Mouse (Mus musculus): ENCODE data around the gene Tm9sf1. TPM values are rescaled to one million over a fixed set of nuclear protein-coding genes. Genes with fewer than 3 reads are reported as not detected.

Gene Tm9sf1
- polyA plus RNA-seq, 1 experiment from 2014 or later, result 59.7 TPM

Other genes with a start within 250 kb of the Tm9sf1 start
- 31.2 and 31.6 TPM in 2 replicates for gene Dhrs4, start 165.0 kb downstream of the Tm9sf1 start, polyA plus RNA-seq (2015; fragmentation: Nextera tagmentation; extraction: Ambion mirVana)
- 17.0 and 24.5 TPM in 2 replicates for gene Carmil3, start 153.2 kb downstream of the Tm9sf1 start, polyA plus RNA-seq (2015; fragmentation: Nextera tagmentation; extraction: Ambion mirVana)
- gene Cpne6, start 133.4 kb downstream of the Tm9sf1 start, polyA plus RNA-seq (2015; fragmentation: Nextera tagmentation; extraction: Ambion mirVana), result 0.70 and 0.88 TPM in 2 replicates
- gene Nrl, start 118.8 kb downstream of the Tm9sf1 start, polyA plus RNA-seq (2015; fragmentation: Nextera tagmentation; extraction: Ambion mirVana), result 0.08 TPM in 1 of 2 replicates, not detected in the other
- 16.6 and 19.5 TPM in 2 replicates for gene Pck2, start 103.5 kb downstream of the Tm9sf1 start, polyA plus RNA-seq (2015; fragmentation: Nextera tagmentation; extraction: Ambion mirVana)
- gene Dcaf11, start 83.8 kb downstream of the Tm9sf1 start, polyA plus RNA-seq (2015; fragmentation: Nextera tagmentation; extraction: Ambion mirVana), result 126 and 134 TPM in 2 replicates
- gene A730061H03Rik, start 83.4 kb downstream of the Tm9sf1 start, polyA plus RNA-seq (2015; fragmentation: Nextera tagmentation; extraction: Ambion mirVana), result 0.43 and 0.92 TPM in 2 replicates
- gene Fitm1, start 68.2 kb downstream of the Tm9sf1 start, polyA plus RNA-seq (2015; fragmentation: Nextera tagmentation; extraction: Ambion mirVana), result not detected in 2 replicates
- gene Psme1, start 65.7 kb downstream of the Tm9sf1 start, polyA plus RNA-seq (2015; fragmentation: Nextera tagmentation; extraction: Ambion mirVana), result 176 TPM in 2 replicates
- gene Emc9, start 58.5 kb downstream of the Tm9sf1 start, polyA plus RNA-seq (2015; fragmentation: Nextera tagmentation; extraction: Ambion mirVana), result 9.7 and 12.1 TPM in 2 replicates
- 198 and 217 TPM in 2 replicates for gene Psme2, start 52.7 kb downstream of the Tm9sf1 start, polyA plus RNA-seq (2015; fragmentation: Nextera tagmentation; extraction: Ambion mirVana)
- gene Rnf31, start 52.1 kb downstream of the Tm9sf1 start, polyA plus RNA-seq (2015; fragmentation: Nextera tagmentation; extraction: Ambion mirVana), result 22.0 and 24.1 TPM in 2 replicates
- gene Irf9, start 40.2 kb downstream of the Tm9sf1 start, polyA plus RNA-seq (2015; fragmentation: Nextera tagmentation; extraction: Ambion mirVana), result 7.8 and 8.7 TPM in 2 replicates
- 6.6 and 7.3 TPM in 2 replicates for gene Rec8, start 25.8 kb downstream of the Tm9sf1 start, polyA plus RNA-seq (2015; fragmentation: Nextera tagmentation; extraction: Ambion mirVana)
- gene Ipo4, start 7.8 kb downstream of the Tm9sf1 start, polyA plus RNA-seq (2015; fragmentation: Nextera tagmentation; extraction: Ambion mirVana), result 75.1 and 82.2 TPM in 2 replicates
- gene Gm49378, start 5.9 kb downstream of the Tm9sf1 start, polyA plus RNA-seq (2015; fragmentation: Nextera tagmentation; extraction: Ambion mirVana), result 1.6 and 2.1 TPM in 2 replicates
- 0.38 and 0.59 TPM in 2 replicates for gene Tssk4, start 6.4 kb upstream of the Tm9sf1 start, polyA plus RNA-seq (2015; fragmentation: Nextera tagmentation; extraction: Ambion mirVana)
- gene Mdp1, start 16.7 kb upstream of the Tm9sf1 start, polyA plus RNA-seq (2015; fragmentation: Nextera tagmentation; extraction: Ambion mirVana), result 69.7 and 75.0 TPM in 2 replicates
- gene Gmpr2, start 28.1 kb upstream of the Tm9sf1 start, polyA plus RNA-seq (2015; fragmentation: Nextera tagmentation; extraction: Ambion mirVana), result 49.5 and 53.3 TPM in 2 replicates
- gene Nedd8, start 28.3 kb upstream of the Tm9sf1 start, polyA plus RNA-seq (2015; fragmentation: Nextera tagmentation; extraction: Ambion mirVana), result 605 and 607 TPM in 2 replicates
- gene Tinf2, start 38.0 kb upstream of the Tm9sf1 start, polyA plus RNA-seq (2015; fragmentation: Nextera tagmentation; extraction: Ambion mirVana), result 36.9 and 38.5 TPM in 2 replicates
- 0.32 and 0.46 TPM in 2 replicates for gene Tgm1, start 70.1 kb upstream of the Tm9sf1 start, polyA plus RNA-seq (2015; fragmentation: Nextera tagmentation; extraction: Ambion mirVana)
- 45.0 and 48.8 TPM in 2 replicates for gene Rabggta, start 78.5 kb upstream of the Tm9sf1 start, polyA plus RNA-seq (2015; fragmentation: Nextera tagmentation; extraction: Ambion mirVana)
- gene Dhrs1, start 101.9 kb upstream of the Tm9sf1 start, polyA plus RNA-seq (2015; fragmentation: Nextera tagmentation; extraction: Ambion mirVana), result 66.3 and 68.8 TPM in 2 replicates
- 33.8 and 36.2 TPM in 2 replicates for gene Nop9, start 101.9 kb upstream of the Tm9sf1 start, polyA plus RNA-seq (2015; fragmentation: Nextera tagmentation; extraction: Ambion mirVana)
- gene Cideb, start 114.7 kb upstream of the Tm9sf1 start, polyA plus RNA-seq (2015; fragmentation: Nextera tagmentation; extraction: Ambion mirVana), result 0.19 TPM in 1 of 2 replicates, not detected in the other
- 0.22 and 0.28 TPM in 2 replicates for gene Ltb4r2, start 117.6 kb upstream of the Tm9sf1 start, polyA plus RNA-seq (2015; fragmentation: Nextera tagmentation; extraction: Ambion mirVana)
- 0.26 TPM in 1 of 2 replicates, not detected in the other for gene Ltb4r1, start 122.2 kb upstream of the Tm9sf1 start, polyA plus RNA-seq (2015; fragmentation: Nextera tagmentation; extraction: Ambion mirVana)
- gene Adcy4, start 140.3 kb upstream of the Tm9sf1 start, polyA plus RNA-seq (2015; fragmentation: Nextera tagmentation; extraction: Ambion mirVana), result 4.1 and 4.2 TPM in 2 replicates
- gene Ripk3, start 145.1 kb upstream of the Tm9sf1 start, polyA plus RNA-seq (2015; fragmentation: Nextera tagmentation; extraction: Ambion mirVana), result 2.3 and 2.4 TPM in 2 replicates
- gene Nfatc4, start 179.3 kb upstream of the Tm9sf1 start, polyA plus RNA-seq (2015; fragmentation: Nextera tagmentation; extraction: Ambion mirVana), result 7.9 and 8.8 TPM in 2 replicates
- gene Nynrin, start 210.2 kb upstream of the Tm9sf1 start, polyA plus RNA-seq (2015; fragmentation: Nextera tagmentation; extraction: Ambion mirVana), result 13.4 and 13.5 TPM in 2 replicates
- 0.23 and 0.26 TPM in 2 replicates for gene Cbln3, start 240.6 kb upstream of the Tm9sf1 start, polyA plus RNA-seq (2015; fragmentation: Nextera tagmentation; extraction: Ambion mirVana)
- gene Khnyn, start 241.1 kb upstream of the Tm9sf1 start, polyA plus RNA-seq (2015; fragmentation: Nextera tagmentation; extraction: Ambion mirVana), result 10.1 and 11.1 TPM in 2 replicates

All from midbrain, embryonic 13.5 days (tissue).